Mouse (Mus musculus): ENCODE results near the gene Akr1b7. TPM values are rescaled to one million over a fixed set of nuclear protein-coding genes. Genes with fewer than 3 reads are reported as not detected.
"Not testable (repeated sequence)": the region's sequence is repeated elsewhere in the genome, so short reads cannot be mapped to it uniquely, and the experiment has no call there.

The Akr1b7 gene
- polyA plus RNA-seq, 1 experiment from 2014 or later, result 3.0 TPM

GRCm38 (mm10) chr6:34388420-34389156 lies 23.5 kb upstream of the Akr1b7 start:
- H3K4me3 ChIP-seq (replicated peaks), result no peak overlapping the region
- no peaks in the 10 kb centered on the region for H3K9me3 ChIP-seq (replicated peaks)
- peaks cover 20% of the 10 kb centered on the region for H3K4me1 ChIP-seq (replicated peaks)
- peaks cover 11% of the 10 kb centered on the region for H3K36me3 ChIP-seq
- H3K27me3 ChIP-seq, result no peaks in the 10 kb centered on the region
- DNase-seq (no peak), ATAC-seq (ENCODE audit: low read depth) (no peak)
- WGBS (ENCODE audit: insufficient replicate concordance), result 72% methylated on average over 4 of the region's 4 CpGs
- H3K27ac ChIP-seq, result no peak overlapping the region
- no peak overlapping the region for H3K4me2 ChIP-seq
- no peak overlapping the region for H3K9ac ChIP-seq

GRCm38 (mm10) chr6:34395897-34396296 lies 16.2 kb upstream of the Akr1b7 start:
- DNase-seq, result no peak
- no peaks in the 10 kb centered on the region for H3K4me1 ChIP-seq (replicated peaks)
- no peak overlapping the region for H3K9ac ChIP-seq
- no peak for ATAC-seq (ENCODE audit: low read depth)
- WGBS (ENCODE audit: insufficient replicate concordance), result 68% methylated on average over 5 of the region's 5 CpGs
- no peaks in the 10 kb centered on the region for H3K27me3 ChIP-seq
- no peak overlapping the region for H3K4me3 ChIP-seq (replicated peaks)
- no peak overlapping the region for H3K27ac ChIP-seq
- no peak overlapping the region for H3K4me2 ChIP-seq
- peaks cover 2% of the 10 kb centered on the region for H3K36me3 ChIP-seq
- H3K9me3 ChIP-seq (replicated peaks), result no peaks in the 10 kb centered on the region

- WGBS (ENCODE audit: insufficient replicate concordance), result 71% methylated on average over 6 of the region's 6 CpGs
- Histone ChIP-seq H3K36me3 (no peaks in the 10 kb centered on the region), H3K4me3 (replicated peaks) (no peak overlapping the region), H3K4me2 (no peak overlapping the region), H3K9ac (no peak overlapping the region), H3K9me3 (replicated peaks) (no peaks in the 10 kb centered on the region), H3K27ac (no peak overlapping the region), H3K4me1 (replicated peaks) (no peaks in the 10 kb centered on the region), H3K27me3 (no peaks in the 10 kb centered on the region)
- ATAC-seq (ENCODE audit: low read depth) (no peak), DNase-seq (no peak)
These were observed 13.7 kb upstream of the Akr1b7 start for GRCm38 (mm10) chr6:34398431-34398830.

GRCm38 (mm10) chr6:34399606-34400220 lies 12.4 kb upstream of the Akr1b7 start:
- no peaks in the 10 kb centered on the region for H3K27me3 ChIP-seq
- no peak overlapping the region for H3K4me3 ChIP-seq (replicated peaks)
- H3K4me2 ChIP-seq, result no peak overlapping the region
- no peak overlapping the region for H3K27ac ChIP-seq
- H3K4me1 ChIP-seq (replicated peaks), result no peaks in the 10 kb centered on the region
- DNase-seq (no peak), ATAC-seq (ENCODE audit: low read depth) (no peak)
- H3K9me3 ChIP-seq (replicated peaks), result no peaks in the 10 kb centered on the region
- H3K9ac ChIP-seq, result no peak overlapping the region
- no peaks in the 10 kb centered on the region for H3K36me3 ChIP-seq
- 78% methylated on average over 13 of the region's 13 CpGs for WGBS (ENCODE audit: insufficient replicate concordance)

- no peak overlapping the region for H3K27ac ChIP-seq
- H3K36me3 ChIP-seq, result no peaks in the 10 kb centered on the region
- WGBS (ENCODE audit: insufficient replicate concordance), result 64% methylated on average over 2 of the region's 2 CpGs
- no peaks in the 10 kb centered on the region for H3K27me3 ChIP-seq
- H3K4me3 ChIP-seq (replicated peaks), result no peak overlapping the region
- DNase-seq (no peak), ATAC-seq (ENCODE audit: low read depth) (no peak)
- H3K4me2 ChIP-seq, result no peak overlapping the region
- H3K9me3 ChIP-seq (replicated peaks), result no peaks in the 10 kb centered on the region
- H3K4me1 ChIP-seq (replicated peaks), result no peaks in the 10 kb centered on the region
- H3K9ac ChIP-seq, result no peak overlapping the region
These were observed 11.4 kb upstream of the Akr1b7 start for GRCm38 (mm10) chr6:34400696-34401095.

- WGBS (ENCODE audit: insufficient replicate concordance), result 77% methylated on average over 4 of the region's 4 CpGs
- no peak for ATAC-seq (ENCODE audit: low read depth)
- no peaks in the 10 kb centered on the region for H3K4me1 ChIP-seq (replicated peaks)
- no peaks in the 10 kb centered on the region for H3K27me3 ChIP-seq
- H3K36me3 ChIP-seq, result no peaks in the 10 kb centered on the region
- no peak overlapping the region for H3K27ac ChIP-seq
- DNase-seq, result no peak
- H3K4me2 ChIP-seq, result no peak overlapping the region
- H3K9me3 ChIP-seq (replicated peaks), result 0 out of 2 replicates have a peak, but pooled peaks cover 5% of the 10 kb centered on the region
- H3K4me3 ChIP-seq (replicated peaks), result no peak overlapping the region
- no peak overlapping the region for H3K9ac ChIP-seq
These were observed 5.4 kb upstream of the Akr1b7 start for GRCm38 (mm10) chr6:34406746-34407145.

GRCm38 (mm10) chr6:34407403-34407802 lies 4.7 kb upstream of the Akr1b7 start:
- no peak overlapping the region for H3K27ac ChIP-seq
- WGBS (ENCODE audit: insufficient replicate concordance), result 78% methylated on average over 10 of the region's 10 CpGs
- no peak overlapping the region for H3K4me2 ChIP-seq
- H3K9ac ChIP-seq, result no peak overlapping the region
- DNase-seq, result no peak
- H3K4me3 ChIP-seq (replicated peaks), result no peak overlapping the region
- H3K4me1 ChIP-seq (replicated peaks), result 0 out of 2 replicates have a peak, but pooled peaks cover 4% of the 10 kb centered on the region
- H3K27me3 ChIP-seq, result no peaks in the 10 kb centered on the region
- 0 out of 2 replicates have a peak, but pooled peaks cover 5% of the 10 kb centered on the region for H3K9me3 ChIP-seq (replicated peaks)
- no peaks in the 10 kb centered on the region for H3K36me3 ChIP-seq
- no peak for ATAC-seq (ENCODE audit: low read depth)

- H3K4me1 ChIP-seq (replicated peaks), result 0 out of 2 replicates have a peak, but pooled peaks cover 9% of the 10 kb centered on the region
- H3K27ac ChIP-seq, result no peak overlapping the region
- H3K36me3 ChIP-seq, result no peaks in the 10 kb centered on the region
- no peak overlapping the region for H3K4me3 ChIP-seq (replicated peaks)
- H3K9ac ChIP-seq, result no peak overlapping the region
- H3K4me2 ChIP-seq, result no peak overlapping the region
- ATAC-seq (ENCODE audit: low read depth) (no peak), DNase-seq (no peak)
- no peaks in the 10 kb centered on the region for H3K27me3 ChIP-seq
- H3K9me3 ChIP-seq (replicated peaks), result no peaks in the 10 kb centered on the region
- WGBS (ENCODE audit: insufficient replicate concordance), result 43% methylated on average over 1 of the region's 1 CpGs
These were observed 554 bp downstream of the Akr1b7 start for GRCm38 (mm10) chr6:34412688-34413087.

- not testable (repeated sequence) for H3K4me2 ChIP-seq, H3K9ac ChIP-seq
- WGBS (ENCODE audit: insufficient replicate concordance), result 22% methylated on average over 1 of the region's 1 CpGs
These were observed 1.3 kb downstream of the Akr1b7 start for GRCm38 (mm10) chr6:34413386-34413785.

GRCm38 (mm10) chr6:34416521-34416920 lies 4.4 kb downstream of the Akr1b7 start:
- Histone ChIP-seq H3K4me1 (replicated peaks) (0 out of 2 replicates have a peak, but pooled peaks cover 9% of the 10 kb centered on the region), H3K27me3 (no peaks in the 10 kb centered on the region), H3K27ac (no peak overlapping the region), H3K4me2 (no peak overlapping the region), H3K9ac (no peak overlapping the region), H3K9me3 (replicated peaks) (no peaks in the 10 kb centered on the region), H3K36me3 (no peaks in the 10 kb centered on the region), H3K4me3 (replicated peaks) (no peak overlapping the region)
- no peak for DNase-seq
- ATAC-seq (ENCODE audit: low read depth), result no peak
- 72% methylated on average over 2 of the region's 2 CpGs for WGBS (ENCODE audit: insufficient replicate concordance)

More at GRCm38 (mm10) chr6:34413386-34413785, 1.3 kb downstream of the Akr1b7 start:
- H3K4me3 ChIP-seq (replicated peaks); H3K27ac ChIP-seq; ATAC-seq (ENCODE audit: low read depth); H3K27me3 ChIP-seq; H3K9me3 ChIP-seq (replicated peaks); H3K4me1 ChIP-seq (replicated peaks); H3K36me3 ChIP-seq; DNase-seq: not testable (repeated sequence)

GRCm38 (mm10) chr6:34419071-34419470 lies 6.9 kb downstream of the Akr1b7 start:
- Histone ChIP-seq H3K4me2 (no peak overlapping the region), H3K9ac (no peak overlapping the region), H3K9me3 (replicated peaks) (no peaks in the 10 kb centered on the region), H3K36me3 (no peaks in the 10 kb centered on the region), H3K27ac (no peak overlapping the region), H3K4me1 (replicated peaks) (no peaks in the 10 kb centered on the region), H3K27me3 (no peaks in the 10 kb centered on the region), H3K4me3 (replicated peaks) (no peak overlapping the region)
- DNase-seq (no peak), ATAC-seq (ENCODE audit: low read depth) (no peak)

- Histone ChIP-seq H3K4me3 (replicated peaks) (no peak overlapping the region), H3K4me1 (replicated peaks) (no peaks in the 10 kb centered on the region), H3K27me3 (no peaks in the 10 kb centered on the region), H3K9me3 (replicated peaks) (no peaks in the 10 kb centered on the region), H3K36me3 (no peaks in the 10 kb centered on the region), H3K4me2 (no peak overlapping the region), H3K9ac (no peak overlapping the region), H3K27ac (no peak overlapping the region)
- ATAC-seq (ENCODE audit: low read depth) (no peak), DNase-seq (no peak)
- WGBS (ENCODE audit: insufficient replicate concordance), result 38% methylated on average over 2 of the region's 2 CpGs
These were observed 26.9 kb downstream of the Akr1b7 start for GRCm38 (mm10) chr6:34439006-34439405.
